Mouse (Mus musculus): ENCODE results near the gene Ccdc13. TPM values are rescaled to one million over a fixed set of nuclear protein-coding genes. Genes with fewer than 3 reads are reported as not detected.

Gene Ccdc13
- total and polyA plus RNA-seq, 3 experiments = 0.25 TPM; not detected in 2

GRCm38 (mm10) chr9:121880840-121881239 lies 41.6 kb upstream of the Ccdc13 start (continued):
- TF ChIP-seq EP300 (IDR thresholded peaks at IDR 0.05; ENCODE audit: low read length) (no peak; the same call in 1 of the 2 replicates), ELF1 (IDR thresholded peaks at IDR 0.05; ENCODE audit: low read depth, low read length) (peak; percentile 46; the same call in 1 of the 2 replicates), JUN (IDR thresholded peaks at IDR 0.05; ENCODE audit: insufficient read depth, low read depth, low read length) (no peak), TCF12 (IDR thresholded peaks at IDR 0.05; ENCODE audit: low read depth, low read length) (peak; percentile 58; the same call in 1 of the 2 replicates), MXI1 (IDR thresholded peaks at IDR 0.05; ENCODE audit: low read depth, low read length) (peak; percentile 76), POLR2AphosphoS2 (IDR thresholded peaks at IDR 0.05; ENCODE audit: low read depth, low read length) (no peak), TBP (conservative IDR thresholded peaks at IDR 0.05; ENCODE audit: low read depth, low read length) (no peak), UBTF (IDR thresholded peaks at IDR 0.05; ENCODE audit: low read depth, low read length) (no peak), ZNF384 (IDR thresholded peaks at IDR 0.05; ENCODE audit: low read depth, low read length) (no peak), CHD1 (IDR thresholded peaks at IDR 0.05; ENCODE audit: low read depth, low read length) (no peak), CTCF (conservative IDR thresholded peaks at IDR 0.05 in 1 of 2, IDR thresholded peaks at IDR 0.05 in 1 of 2; ENCODE audit: low read depth in 2 of 2, low read length in 2 of 2) (peak; percentile 64 to 89)

DNA sequence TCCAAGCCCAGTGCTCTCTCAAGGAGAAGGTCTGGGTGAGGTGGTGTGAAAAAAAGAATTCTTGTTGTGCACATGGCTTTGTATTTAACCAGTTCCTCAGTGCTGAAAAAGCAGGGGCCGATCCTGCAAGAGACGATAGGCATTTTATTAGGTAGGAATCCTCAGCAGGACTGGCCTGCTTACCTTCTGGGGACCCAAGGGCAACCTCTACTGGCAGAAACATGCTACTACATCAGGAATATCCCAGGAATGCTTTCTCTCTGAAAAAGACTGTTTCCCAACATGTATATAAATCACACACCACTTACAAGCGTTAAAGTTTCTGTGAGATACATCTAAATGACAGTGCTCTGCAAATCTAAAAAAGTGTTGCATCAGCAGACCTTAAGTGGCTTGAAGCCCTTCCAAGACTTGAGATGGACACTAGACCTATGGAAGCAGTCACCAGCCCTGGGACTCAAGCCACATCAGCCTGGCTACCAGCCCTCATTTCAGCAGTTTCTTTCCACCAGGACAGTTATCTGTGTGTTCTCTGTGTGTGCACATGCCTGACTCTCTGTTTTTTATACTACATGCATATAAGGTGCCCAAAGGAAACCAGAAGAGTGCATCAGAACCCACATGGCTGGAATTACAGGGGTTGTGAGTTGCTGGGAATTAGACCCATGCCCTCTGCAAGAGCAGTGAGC lies 37.9 kb upstream of the Ccdc13 start:
- Histone ChIP-seq H3K4me3 (replicated peaks in 1 of 3; ENCODE audit: low read depth in 2 of 3, low read length in 2 of 3, poor library complexity in 1 of 3) (no peak overlapping the region), H3K79me2 (replicated peaks; ENCODE audit: control insufficient read depth, extremely low read depth, insufficient read depth, poor library complexity, severe bottlenecking) (no peaks in the 10 kb centered on the region), H3K27me3 (replicated peaks) (peaks cover 5% of the 10 kb centered on the region), H3K4me1 (ENCODE audit: control insufficient read depth in 1 of 2, insufficient read depth in 2 of 2) (peaks cover 0 to 8% of the 10 kb centered on the region in 2 experiments; a peak in 1 of 4 replicates), H3K9ac (ENCODE audit: insufficient read depth, low read depth) (no peak overlapping the region), H3K9me3 (replicated peaks; ENCODE audit: low read length) (no peaks in the 10 kb centered on the region), H3K27ac (ENCODE audit: insufficient read depth, low read depth) (no peak overlapping the region), H3K36me3 (replicated peaks in 1 of 2; ENCODE audit: control insufficient read depth in 1 of 2, insufficient read depth in 1 of 2, low read length in 1 of 2) (no peaks in the 10 kb centered on the region), H3K4me2 (ENCODE audit: insufficient read depth, low read depth, poor library complexity, severe bottlenecking) (no peak overlapping the region)
- TF ChIP-seq MAZ (IDR thresholded peaks at IDR 0.05; ENCODE audit: low read depth, low read length) = no peak
- TF ChIP-seq GABPA (IDR thresholded peaks at IDR 0.05; ENCODE audit: insufficient replicate concordance, low read depth, low read length) = no peak
- no peak for TF ChIP-seq MAX (IDR thresholded peaks at IDR 0.05; ENCODE audit: low read length)
- TF ChIP-seq TCF12 (IDR thresholded peaks at IDR 0.05; ENCODE audit: low read depth, low read length) = no peak
- no peak for TF ChIP-seq NRF1 (IDR thresholded peaks at IDR 0.05; ENCODE audit: low read depth, low read length)
- TF ChIP-seq POLR2AphosphoS2 (IDR thresholded peaks at IDR 0.05; ENCODE audit: low read depth, low read length) = no peak
- no peak for TF ChIP-seq SIN3A (IDR thresholded peaks at IDR 0.05; ENCODE audit: low read length)
- no peak for TF ChIP-seq JUN (IDR thresholded peaks at IDR 0.05; ENCODE audit: insufficient read depth, low read depth, low read length)
- TF ChIP-seq CTCF (conservative IDR thresholded peaks at IDR 0.05 in 1 of 2, IDR thresholded peaks at IDR 0.05 in 1 of 2; ENCODE audit: low read depth in 2 of 2, low read length in 2 of 2) = peak; percentile 81 to 87; a peak in 3 of 4 replicates
- no peak for TF ChIP-seq CHD1 (IDR thresholded peaks at IDR 0.05; ENCODE audit: low read depth, low read length)
- no peak for TF ChIP-seq NELFE (IDR thresholded peaks at IDR 0.05; ENCODE audit: low read depth, low read length)
- no peak for TF ChIP-seq E2F4 (IDR thresholded peaks at IDR 0.05; ENCODE audit: insufficient replicate concordance, low read depth, low read length)
- TF ChIP-seq ZMIZ1 (IDR thresholded peaks at IDR 0.05; ENCODE audit: low read depth, low read length) = no peak
- TF ChIP-seq SMC3 (IDR thresholded peaks at IDR 0.05; ENCODE audit: low read depth, low read length) = peak; percentile 79
- TF ChIP-seq USF2 (conservative IDR thresholded peaks at IDR 0.05; ENCODE audit: low read depth, low read length) = no peak
- TF ChIP-seq ELF1 (IDR thresholded peaks at IDR 0.05; ENCODE audit: low read depth, low read length) = no peak
- TF ChIP-seq MYC (IDR thresholded peaks at IDR 0.05; ENCODE audit: low read depth, low read length) = no peak
- TF ChIP-seq EP300 (IDR thresholded peaks at IDR 0.05; ENCODE audit: low read length) = no peak
- TF ChIP-seq ZKSCAN1 (IDR thresholded peaks at IDR 0.05; ENCODE audit: borderline replicate concordance, low read depth, low read length) = no peak
- no peak for TF ChIP-seq UBTF (IDR thresholded peaks at IDR 0.05; ENCODE audit: low read depth, low read length)
- no peak for TF ChIP-seq ZC3H11A (IDR thresholded peaks at IDR 0.05; ENCODE audit: low read depth, low read length)
- no peak for TF ChIP-seq ETS1 (conservative IDR thresholded peaks at IDR 0.05; ENCODE audit: low read depth, low read length)
- no peak for TF ChIP-seq HCFC1 (IDR thresholded peaks at IDR 0.05; ENCODE audit: low read depth, low read length)
- no peak for TF ChIP-seq ZNF384 (IDR thresholded peaks at IDR 0.05; ENCODE audit: low read depth, low read length)
- TF ChIP-seq IRF4 (IDR thresholded peaks at IDR 0.05; ENCODE audit: low read depth, low read length) = no peak
- peak; percentile 64 for TF ChIP-seq RAD21 (IDR thresholded peaks at IDR 0.05; ENCODE audit: low read depth, low read length)
- DNase-seq (ENCODE audit: extremely low read depth) = no peak
- in situ Hi-C loops (cut with MboI; ENCODE audit: low pct_ligation_motif_present, low pct_unique_long_range_greater_than_20kb, low sequenced_read_pairs) (loop anchor here (10.0 kb wide), 1 partner anchor 108 kb away; no protein-coding TSS in a partner anchor), dilution Hi-C loops (cut with MboI; ENCODE audit: extremely low pct_ligation_motif_present, extremely low pct_unique_long_range_greater_than_20kb, low sequenced_read_pairs) (no loop called here)
